Mouse (Mus musculus) lung, postnatal 0 days (tissue): ENCODE measurements around the gene Plac1. TPM values are rescaled to one million over a fixed set of nuclear protein-coding genes. Genes with fewer than 3 reads are reported as not detected.

Experiments used
- ATAC-seq: fragments of 200-750 bp; cut with Nextera tagmentation; 2 replicates; pipeline ENCODE4 v1.8.0; 2017; ENCODE audit warnings: moderate library complexity
- DNase-seq: peaks from one replicate; pipeline ENCODE4 v3.0.0-alpha.2; 2016; ENCODE audit warnings: low spot score
- H3K27ac ChIP-seq: fragments of 300-500 bp; sonication (generic); 2 replicates; pipeline ENCODE4 v1.5.1; 2014; ENCODE audit warnings: antibody characterized with exemption, mild to moderate bottlenecking, low read length, mixed read lengths
- H3K27me3 ChIP-seq: fragments of 300-500 bp; sonication (generic); replicated peaks from 2 replicates; pipeline ENCODE4 v1.6.1; 2014; ENCODE audit warnings: low read length, mixed read lengths; ENCODE audit not compliant: insufficient read depth
- H3K36me3 ChIP-seq: fragments of 300-500 bp; sonication (generic); 2 replicates; pipeline ENCODE4 v1.6.1; 2014; ENCODE audit warnings: low read length, mixed read lengths; ENCODE audit not compliant: insufficient read depth
- H3K4me1 ChIP-seq: fragments of 300-500 bp; sonication (generic); 2 replicates; pipeline ENCODE4 v1.6.1; 2014; ENCODE audit warnings: antibody characterized with exemption, low read depth, low read length, mixed read lengths; ENCODE audit not compliant: insufficient read depth
- H3K4me2 ChIP-seq: fragments of 300-500 bp; sonication (generic); replicated peaks from 2 replicates; pipeline ENCODE4 v1.6.1; 2014; ENCODE audit warnings: low read depth, mild to moderate bottlenecking, low read length, moderate library complexity, mixed read lengths
- H3K4me3 ChIP-seq: fragments of 300-500 bp; sonication (generic); 2 replicates; pipeline ENCODE4 v1.5.1; 2014; ENCODE audit warnings: low read depth, low read length
- H3K9ac ChIP-seq: fragments of 300-500 bp; sonication (generic); replicated peaks from 2 replicates; pipeline ENCODE4 v1.6.1; 2014; ENCODE audit warnings: low read depth, mild to moderate bottlenecking
- H3K9me3 ChIP-seq: fragments of 300-500 bp; sonication (generic); 2 replicates; pipeline ENCODE4 v1.6.1; 2016; ENCODE audit warnings: low read length, mixed read lengths
- CTCF ChIP-seq: IDR thresholded peaks from 2 replicates; pipeline ENCODE4 v1.5.1; 2016; ENCODE audit warnings: antibody characterized with exemption, mild to moderate bottlenecking
- EP300 ChIP-seq: IDR thresholded peaks from 2 replicates; pipeline ENCODE4 v1.6.1; 2016; ENCODE audit warnings: antibody characterized with exemption, mild to moderate bottlenecking, control low read depth
- WGBS: fragments of 180-500 bp; shearing (Covaris S2); extraction: QIAGEN DNeasy Blood & Tissue Kit; methylation state at CpG from one replicate; pipeline ENCODE4 v1.1.7; 2014; 5-methylcytosine and 5-hydroxymethylcytosine counted together
- polyA plus RNA-seq: library from polyadenylated mRNA; unstranded; fragments of >200 nt; fragmentation: Nextera tagmentation; extraction: Ambion mirVana; gene quantifications from 2 replicates; pipeline ENCODE4 v1.2.1, GENCODE M21; 2015

The Plac1 gene
- polyA plus RNA-seq, 1 experiment from 2014 or later, result 3.9 TPM

- TF ChIP-seq EP300, result no peak
- no peak for TF ChIP-seq CTCF
- DNase-seq, result no peak
- Histone ChIP-seq H3K9ac (no peak overlapping the region), H3K27me3 (no peaks in the 10 kb centered on the region), H3K27ac (no peak overlapping the region), H3K4me3 (no peak overlapping the region), H3K4me2 (no peak overlapping the region), H3K36me3 (no peaks in the 10 kb centered on the region), H3K9me3 (no peaks in the 10 kb centered on the region), H3K4me1 (no peaks in the 10 kb centered on the region)
- 89% methylated on average over 5 of the region's 5 CpGs for WGBS
- ATAC-seq, result no peak
These were observed 63.6 kb downstream of the Plac1 start for GRCm38 (mm10) chrX:53176296-53176695.

DNA sequence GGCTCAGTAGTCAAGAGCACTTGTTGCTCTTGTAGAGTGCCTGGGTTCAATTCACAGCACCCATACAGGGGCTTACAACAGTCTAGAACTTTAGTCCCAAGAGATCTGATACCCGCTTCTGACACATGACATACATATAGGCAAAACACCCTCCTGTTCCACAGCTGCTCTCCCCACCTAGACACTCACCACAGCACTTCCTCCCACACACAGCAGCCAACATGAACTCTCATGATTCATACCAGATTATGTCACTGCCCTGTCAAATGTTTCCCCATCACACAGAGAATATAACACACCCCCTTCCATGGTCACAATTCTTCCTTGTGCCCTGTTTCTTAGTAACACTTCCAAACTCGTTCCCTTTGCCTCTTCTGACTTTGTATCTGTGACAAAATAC is 71.3 kb downstream of the Plac1 start:
- ATAC-seq (no peak), DNase-seq (peak; percentile 21)
- no peaks in the 10 kb centered on the region for H3K27me3 ChIP-seq
- no peak overlapping the region for H3K9ac ChIP-seq
- no peak overlapping the region for H3K4me2 ChIP-seq
- no peaks in the 10 kb centered on the region for H3K36me3 ChIP-seq
- H3K4me1 ChIP-seq, result no peaks in the 10 kb centered on the region
- no peak for TF ChIP-seq CTCF
- no peak for TF ChIP-seq EP300
- no peaks in the 10 kb centered on the region for H3K9me3 ChIP-seq
- no peak overlapping the region for H3K27ac ChIP-seq
- H3K4me3 ChIP-seq, result no peak overlapping the region
- 78% methylated on average over 2 of the region's 2 CpGs for WGBS

- 21% methylated on average over 4 of the region's 4 CpGs for WGBS
- Histone ChIP-seq H3K4me2 (no peak overlapping the region), H3K9me3 (no peaks in the 10 kb centered on the region), H3K36me3 (no peaks in the 10 kb centered on the region), H3K27me3 (no peaks in the 10 kb centered on the region), H3K27ac (no peak overlapping the region), H3K4me3 (no peak overlapping the region), H3K9ac (no peak overlapping the region), H3K4me1 (no peaks in the 10 kb centered on the region)
- TF ChIP-seq EP300 (no peak), CTCF (peak; percentile 11; the same call in 1 of the 2 replicates)
- peak; percentile 25; the same call in 1 of the 2 replicates for ATAC-seq
- DNase-seq, result no peak
These were observed 72.9 kb downstream of the Plac1 start for GRCm38 (mm10) chrX:53166901-53167525.

- TF ChIP-seq CTCF (no peak), EP300 (no peak)
- H3K4me3 ChIP-seq, result no peak overlapping the region
- H3K9ac ChIP-seq, result no peak overlapping the region
- no peaks in the 10 kb centered on the region for H3K36me3 ChIP-seq
- 52% methylated on average over 15 of the region's 15 CpGs for WGBS
- no peak overlapping the region for H3K27ac ChIP-seq
- ATAC-seq (no peak), DNase-seq (peak; percentile 46)
- no peaks in the 10 kb centered on the region for H3K4me1 ChIP-seq
- no peaks in the 10 kb centered on the region for H3K27me3 ChIP-seq
- H3K4me2 ChIP-seq, result no peak overlapping the region
- no peaks in the 10 kb centered on the region for H3K9me3 ChIP-seq
These were observed 73.5 kb downstream of the Plac1 start for GRCm38 (mm10) chrX:53166251-53166900.

DNA sequence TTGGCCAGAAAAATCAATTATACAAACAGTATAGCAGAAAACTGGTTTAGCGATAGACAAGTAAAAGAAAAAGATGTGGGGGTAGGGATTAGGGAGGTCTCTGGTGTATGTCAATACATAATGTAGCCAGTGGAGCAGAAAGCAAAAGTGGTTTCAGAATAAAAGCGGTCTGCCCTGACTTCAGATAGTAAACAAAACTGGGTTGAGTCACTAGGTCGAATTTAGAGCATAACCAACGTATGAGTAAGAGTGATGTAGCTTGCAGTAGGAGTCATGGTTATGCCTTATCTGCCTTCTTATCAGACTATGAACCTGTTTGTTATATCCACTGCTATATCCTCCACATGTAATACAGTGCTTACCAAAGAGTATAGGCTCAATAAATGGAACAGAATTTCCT is 77.3 kb downstream of the Plac1 start:
- Histone ChIP-seq H3K9ac (no peak overlapping the region), H3K27me3 (no peaks in the 10 kb centered on the region), H3K9me3 (no peaks in the 10 kb centered on the region), H3K4me3 (no peak overlapping the region), H3K4me2 (no peak overlapping the region), H3K4me1 (no peaks in the 10 kb centered on the region), H3K36me3 (no peaks in the 10 kb centered on the region), H3K27ac (peak overlapping the region; percentile 28; the same call in 1 of the 2 replicates)
- ATAC-seq, result peak; percentile 34; the same call in 1 of the 2 replicates
- DNase-seq, result peak; percentile 60
- TF ChIP-seq CTCF (no peak), EP300 (no peak)
- 35% methylated on average over 4 of the region's 4 CpGs for WGBS

GRCm38 (mm10) chrX:53161583-53161982 is 78.3 kb downstream of the Plac1 start:
- Histone ChIP-seq H3K9me3 (no peaks in the 10 kb centered on the region), H3K27ac (peak overlapping the region; percentile 28), H3K27me3 (no peaks in the 10 kb centered on the region), H3K36me3 (no peaks in the 10 kb centered on the region), H3K9ac (no peak overlapping the region), H3K4me2 (no peak overlapping the region), H3K4me3 (no peak overlapping the region), H3K4me1 (no peaks in the 10 kb centered on the region)
- no peak for TF ChIP-seq CTCF
- peak; percentile 8; the same call in 1 of the 2 replicates for TF ChIP-seq EP300
- ATAC-seq (peak; percentile 82), DNase-seq (peak; percentile 66)
- WGBS, result 26% methylated on average over 4 of the region's 4 CpGs
